Mouse (Mus musculus): ENCODE data around the gene Zfp704. TPM values are rescaled to one million over a fixed set of nuclear protein-coding genes. Genes with fewer than 3 reads are reported as not detected.

The Zfp704 gene
- polyA plus RNA-seq, 1 experiment from 2014 or later: 7.8 TPM

- H3K27ac ChIP-seq: no peak overlapping the region
- H3K9ac ChIP-seq (replicated peaks): no peak overlapping the region
- peaks cover 3% of the 10 kb centered on the region; the same call in 1 of the 2 replicates for H3K36me3 ChIP-seq
- 44% methylated on average over 3 of the region's 3 CpGs for WGBS
- H3K27me3 ChIP-seq: no peaks in the 10 kb centered on the region
- no peak overlapping the region for H3K4me2 ChIP-seq (replicated peaks)
- ATAC-seq: peak; percentile 68; the same call in 1 of the 2 replicates
- no peak overlapping the region for H3K4me3 ChIP-seq (replicated peaks)
- no peaks in the 10 kb centered on the region; the same call in 1 of the 2 replicates for H3K4me1 ChIP-seq (replicated peaks)
- no peaks in the 10 kb centered on the region for H3K9me3 ChIP-seq
These were observed 143.6 kb downstream of the Zfp704 start for GRCm38 (mm10) chr3:9466287-9466686.

DNA sequence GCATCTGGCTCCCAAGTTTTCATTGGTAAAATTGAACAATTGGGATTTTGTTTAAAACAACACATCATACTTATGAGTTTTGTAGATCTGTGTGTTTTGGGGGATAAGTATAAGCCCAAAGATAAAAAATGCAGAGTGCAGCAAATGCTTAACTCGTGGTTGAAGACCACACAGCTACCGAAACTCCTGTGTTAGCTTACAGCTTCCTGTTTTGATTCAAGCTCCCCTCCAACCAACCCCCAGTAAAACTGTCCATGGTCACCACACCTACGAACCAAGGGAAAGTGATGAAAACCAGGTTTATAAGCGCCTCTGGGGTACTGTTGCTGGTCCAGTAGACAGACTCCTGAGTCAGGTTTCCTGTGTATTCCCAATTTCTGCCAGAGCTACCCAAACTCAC, 144.2 kb downstream of the Zfp704 start:
- H3K4me2 ChIP-seq (replicated peaks): no peak overlapping the region
- 86% methylated on average over 4 of the region's 4 CpGs for WGBS
- H3K9ac ChIP-seq (replicated peaks): no peak overlapping the region
- H3K4me1 ChIP-seq (replicated peaks): no peaks in the 10 kb centered on the region; the same call in 1 of the 2 replicates
- no peak for ATAC-seq
- no peak overlapping the region for H3K27ac ChIP-seq
- H3K27me3 ChIP-seq: no peaks in the 10 kb centered on the region
- H3K4me3 ChIP-seq (replicated peaks): no peak overlapping the region
- no peaks in the 10 kb centered on the region for H3K9me3 ChIP-seq
- peaks cover 3% of the 10 kb centered on the region; the same call in 1 of the 2 replicates for H3K36me3 ChIP-seq

DNA sequence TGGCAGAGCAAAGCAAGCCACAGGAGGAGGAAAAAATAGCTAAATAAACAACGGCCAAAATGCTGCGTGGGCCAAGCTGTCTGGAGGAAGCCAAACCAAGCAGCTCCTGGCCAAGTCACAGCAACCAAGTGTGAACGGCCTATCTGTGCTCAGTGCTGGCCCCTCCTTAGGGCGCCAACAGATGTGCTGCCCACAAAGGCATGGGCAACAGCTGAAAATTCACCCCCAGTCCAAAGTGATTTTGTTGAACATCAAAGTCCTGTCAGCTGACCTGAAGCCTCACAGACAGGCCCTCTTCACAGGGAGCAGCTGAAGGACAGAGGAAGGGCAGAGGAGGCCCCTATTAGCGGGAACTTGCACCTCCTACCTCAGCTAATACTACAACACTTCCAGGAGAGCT, 148.2 kb downstream of the Zfp704 start:
- 90% methylated on average over 5 of the region's 5 CpGs for WGBS
- ATAC-seq: no peak

GRCm38 (mm10) chr3:9460284-9460683, 149.6 kb downstream of the Zfp704 start:
- H3K27me3 ChIP-seq: no peaks in the 10 kb centered on the region
- no peak overlapping the region for H3K4me3 ChIP-seq (replicated peaks)
- no peak for ATAC-seq
- H3K27ac ChIP-seq: no peak overlapping the region
- H3K9ac ChIP-seq (replicated peaks): no peak overlapping the region
- WGBS: 92% methylated on average over 6 of the region's 6 CpGs
- peaks cover 3% of the 10 kb centered on the region; the same call in 1 of the 2 replicates for H3K36me3 ChIP-seq
- no peaks in the 10 kb centered on the region for H3K9me3 ChIP-seq
- no peaks in the 10 kb centered on the region; the same call in 1 of the 2 replicates for H3K4me1 ChIP-seq (replicated peaks)
- no peak overlapping the region for H3K4me2 ChIP-seq (replicated peaks)

More for the DNA sequence above, 148.2 kb downstream of the Zfp704 start:
- Histone ChIP-seq H3K4me2 (replicated peaks) (no peak overlapping the region), H3K27ac (no peak overlapping the region), H3K36me3 (peaks cover 3% of the 10 kb centered on the region; the same call in 1 of the 2 replicates), H3K4me3 (replicated peaks) (no peak overlapping the region), H3K4me1 (replicated peaks) (no peaks in the 10 kb centered on the region; the same call in 1 of the 2 replicates), H3K9me3 (no peaks in the 10 kb centered on the region), H3K27me3 (no peaks in the 10 kb centered on the region), H3K9ac (replicated peaks) (no peak overlapping the region)

DNA sequence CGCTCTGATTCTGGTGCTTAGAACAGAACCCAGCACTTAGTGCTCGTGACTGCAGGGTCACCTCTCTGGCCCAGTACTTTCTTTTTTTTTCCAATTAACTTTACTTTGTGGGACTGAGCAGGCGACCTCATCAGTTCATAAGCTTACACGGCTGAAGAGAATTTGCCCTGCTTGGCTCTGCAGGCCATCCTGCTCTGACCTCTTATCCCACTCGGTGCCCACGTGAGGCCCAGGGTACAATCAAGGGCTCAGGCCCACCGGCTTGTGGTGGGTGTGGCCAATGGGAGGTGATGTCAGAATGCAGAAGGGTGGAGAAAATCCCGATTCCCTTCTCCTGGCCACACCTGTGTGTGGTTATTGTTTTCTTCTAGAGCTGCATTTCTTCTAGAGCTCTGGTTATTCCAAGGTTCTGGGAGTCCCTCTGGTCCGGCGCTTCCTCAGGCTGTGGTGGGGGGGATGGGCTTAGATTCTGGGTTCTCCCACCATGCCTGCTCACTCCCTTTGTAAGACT, 153.4 kb downstream of the Zfp704 start:
- Histone ChIP-seq H3K4me2 (replicated peaks) (no peak overlapping the region), H3K36me3 (peaks cover under 1% of the 10 kb centered on the region; the same call in 1 of the 2 replicates), H3K27ac (no peak overlapping the region), H3K4me1 (replicated peaks) (no peaks in the 10 kb centered on the region), H3K4me3 (replicated peaks) (no peak overlapping the region), H3K9me3 (no peaks in the 10 kb centered on the region), H3K27me3 (no peaks in the 10 kb centered on the region), H3K9ac (replicated peaks) (no peak overlapping the region)
- peak; percentile 66; the same call in 1 of the 2 replicates for ATAC-seq
- WGBS: 70% methylated on average over 10 of the region's 10 CpGs

DNA sequence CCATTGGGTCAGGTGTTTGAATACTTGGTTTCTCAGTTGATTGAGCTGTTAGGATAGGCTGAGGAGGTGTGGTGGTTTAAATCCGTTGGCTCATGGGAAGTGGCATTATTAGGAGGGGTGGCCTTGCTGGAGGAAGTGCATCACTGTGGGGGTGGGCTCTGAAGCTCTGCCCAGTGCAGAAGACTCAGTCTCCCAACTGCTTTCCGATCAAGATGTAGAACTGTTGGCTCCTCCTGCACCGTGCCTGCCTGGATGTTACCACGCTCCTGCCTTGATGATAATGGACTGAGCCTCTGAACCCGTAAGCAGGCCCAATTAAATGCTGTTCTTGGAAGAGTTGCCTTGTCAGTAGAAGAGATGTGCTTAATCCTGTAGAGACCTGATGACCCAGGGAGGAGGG, 154.5 kb downstream of the Zfp704 start:
- ATAC-seq: no peak
- H3K4me1 ChIP-seq (replicated peaks): no peaks in the 10 kb centered on the region
- no peak overlapping the region for H3K4me3 ChIP-seq (replicated peaks)
- H3K27ac ChIP-seq: no peak overlapping the region
- no peaks in the 10 kb centered on the region for H3K9me3 ChIP-seq
- H3K27me3 ChIP-seq: no peaks in the 10 kb centered on the region
- 93% methylated on average over 5 of the region's 5 CpGs for WGBS
- no peak overlapping the region for H3K9ac ChIP-seq (replicated peaks)
- H3K36me3 ChIP-seq: no peaks in the 10 kb centered on the region
- H3K4me2 ChIP-seq (replicated peaks): no peak overlapping the region

GRCm38 (mm10) chr3:9454556-9455330, 155.1 kb downstream of the Zfp704 start:
- WGBS: 84% methylated on average over 8 of the region's 8 CpGs
- Histone ChIP-seq H3K9me3 (no peaks in the 10 kb centered on the region), H3K36me3 (no peaks in the 10 kb centered on the region), H3K4me3 (replicated peaks) (no peak overlapping the region), H3K4me1 (replicated peaks) (peaks cover 3% of the 10 kb centered on the region), H3K27me3 (no peaks in the 10 kb centered on the region), H3K4me2 (replicated peaks) (no peak overlapping the region), H3K9ac (replicated peaks) (no peak overlapping the region), H3K27ac (no peak overlapping the region)
- ATAC-seq: no peak

- Histone ChIP-seq H3K4me2 (replicated peaks) (no peak overlapping the region), H3K9me3 (no peaks in the 10 kb centered on the region), H3K4me1 (replicated peaks) (peaks cover 12% of the 10 kb centered on the region), H3K27ac (no peak overlapping the region; the same call in 1 of the 2 replicates), H3K27me3 (no peaks in the 10 kb centered on the region), H3K36me3 (peaks cover 9% of the 10 kb centered on the region), H3K9ac (replicated peaks) (no peak overlapping the region), H3K4me3 (replicated peaks) (no peak overlapping the region)
- ATAC-seq: no peak; the same call in 1 of the 2 replicates
- WGBS: 93% methylated on average over 12 of the region's 12 CpGs
These were observed 159.4 kb downstream of the Zfp704 start for GRCm38 (mm10) chr3:9450521-9450920.

GRCm38 (mm10) chr3:9449261-9450007, 160.5 kb downstream of the Zfp704 start:
- Histone ChIP-seq H3K9me3 (no peaks in the 10 kb centered on the region), H3K27ac (peak overlapping the region; percentile 74), H3K9ac (replicated peaks) (no peak overlapping the region), H3K27me3 (no peaks in the 10 kb centered on the region), H3K4me3 (replicated peaks) (no peak overlapping the region), H3K4me2 (replicated peaks) (no peak overlapping the region), H3K4me1 (replicated peaks) (peaks cover 12% of the 10 kb centered on the region), H3K36me3 (peaks cover 15% of the 10 kb centered on the region)
- 39% methylated on average over 7 of the region's 7 CpGs for WGBS
- ATAC-seq: peak; percentile 92

DNA sequence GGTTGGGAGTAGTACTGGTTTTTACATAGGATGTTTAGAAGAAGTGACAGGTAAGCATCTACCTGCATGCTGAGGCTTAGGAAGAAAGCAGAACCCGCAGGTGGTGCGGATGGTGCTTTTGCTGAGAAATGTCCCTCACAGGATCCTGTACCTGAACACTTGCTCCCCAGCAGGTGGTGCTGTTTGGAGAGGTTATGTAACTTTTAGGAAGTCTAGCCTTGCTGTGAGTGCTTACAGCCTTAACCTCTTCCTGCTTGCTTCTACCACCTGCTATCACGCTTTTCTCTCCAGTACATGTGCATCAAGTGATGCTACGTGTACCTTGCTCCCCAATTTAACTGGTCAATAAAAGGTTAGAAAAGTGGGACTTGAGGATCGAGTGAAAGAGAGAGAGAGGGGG, 161.3 kb downstream of the Zfp704 start:
- Histone ChIP-seq H3K9ac (replicated peaks) (no peak overlapping the region), H3K27ac (no peak overlapping the region), H3K4me1 (replicated peaks) (peaks cover 12% of the 10 kb centered on the region), H3K9me3 (no peaks in the 10 kb centered on the region), H3K27me3 (no peaks in the 10 kb centered on the region), H3K4me3 (replicated peaks) (no peak overlapping the region), H3K36me3 (peaks cover 21% of the 10 kb centered on the region), H3K4me2 (replicated peaks) (no peak overlapping the region)
- 98% methylated on average over 5 of the region's 5 CpGs for WGBS
- ATAC-seq: no peak

- no peak for ATAC-seq
- peaks cover 25% of the 10 kb centered on the region for H3K36me3 ChIP-seq
- no peak overlapping the region for H3K4me3 ChIP-seq (replicated peaks)
- no peak overlapping the region for H3K27ac ChIP-seq
- 79% methylated on average over 5 of the region's 5 CpGs for WGBS
- no peak overlapping the region for H3K9ac ChIP-seq (replicated peaks)
- H3K4me1 ChIP-seq (replicated peaks): peaks cover 8% of the 10 kb centered on the region
- no peaks in the 10 kb centered on the region for H3K9me3 ChIP-seq
- H3K27me3 ChIP-seq: no peaks in the 10 kb centered on the region
- no peak overlapping the region for H3K4me2 ChIP-seq (replicated peaks)
These were observed 165.3 kb downstream of the Zfp704 start for GRCm38 (mm10) chr3:9444558-9444957.

- 95% methylated on average over 7 of the region's 7 CpGs for WGBS
- no peak overlapping the region for H3K27ac ChIP-seq
These were observed 165.9 kb downstream of the Zfp704 start for GRCm38 (mm10) chr3:9443981-9444380.

More at GRCm38 (mm10) chr3:9443981-9444380, 165.9 kb downstream of the Zfp704 start:
- H3K36me3 ChIP-seq: peaks cover 28% of the 10 kb centered on the region
- H3K4me1 ChIP-seq (replicated peaks): peaks cover 2% of the 10 kb centered on the region; the same call in 1 of the 2 replicates
- ATAC-seq: no peak
- H3K27me3 ChIP-seq: no peaks in the 10 kb centered on the region
- no peak overlapping the region for H3K9ac ChIP-seq (replicated peaks)
- H3K9me3 ChIP-seq: no peaks in the 10 kb centered on the region
- no peak overlapping the region for H3K4me2 ChIP-seq (replicated peaks)
- H3K4me3 ChIP-seq (replicated peaks): no peak overlapping the region

All from midbrain, embryonic 13.5 days (tissue).